In genomic region chr10:119358730-119359292, GRCm38 (mm10) we compare ENCODE assay signal across 15 mouse cellular contexts.
DNase-seq lines count a peak whose midpoint lies in the region.
"Had no signal": no experiment of that assay in that cellular context is flagged by ENCODE, and none has a peak within 500 bp of the region (broad histone marks: within the 10 kb centered on the region; RNA-seq: fewer than 3 reads in every experiment).

No protein-coding gene starts in this region.

- peak; percentile 8 to 30 for DNase-seq in cerebellum, postnatal 10 days
- no peak for DNase-seq in cerebellum, adult 9-11 months
- DNase-seq in layer of hippocampus, adult 9-11 months, result peak; percentile 16
- DNase-seq in layer of hippocampus, postnatal 25 days (ENCODE audit: extremely low spot score in 1 of 2, low spot score in 1 of 2), result no peak
- peak; percentile 8 for DNase-seq in retina, postnatal 1 day
- no peak for DNase-seq in retina, embryonic 14.5 days (ENCODE audit: low spot score)
- DNase-seq in telencephalon, adult 2 months (ENCODE audit: low read depth, low spot score), result peak; percentile 55
- no peak for DNase-seq in urinary bladder, adult 2 months (ENCODE audit: low spot score)
- DNase-seq: adrenal gland, adult 8-10 months; cerebellum, adult 11 months; heart, postnatal 4 days; kidney, adult 8-10 months; kidney, postnatal 4 days; liver, embryonic 13.5 days; thymus, postnatal 14 days had no signal

Comparison
In these comparisons a context has a peak if more than half of its experiments do, and no peak if none do; other contexts are left out.
1. DNase-seq: peak in cerebellum, postnatal 10 days (2 of 2), layer of hippocampus, adult 9-11 months (single experiment), retina, postnatal 1 day (single experiment) and telencephalon, adult 2 months (single experiment); none in cerebellum, adult 9-11 months (single experiment), layer of hippocampus, postnatal 25 days (0 of 2), retina, embryonic 14.5 days (single experiment) and urinary bladder, adult 2 months (single experiment).